Mouse (Mus musculus): ENCODE measurements at regions not wholly inside any gene's neighbourhood (a gene's known extent, or its start where the extent isn't known, plus 50 kb on each side); places are given as distances from the start of the nearest gene placed in this dataset.

- TF ChIP-seq CTCF (IDR thresholded peaks at IDR 0.05; ENCODE audit: insufficient read depth, low read length), result no peak
- TF ChIP-seq POLR2A (IDR thresholded peaks at IDR 0.05; ENCODE audit: borderline replicate concordance, extremely low read depth, low read depth, low read length), result no peak
Measured at GRCm38 (mm10) chr3:83586551-83586950, 179.6 kb upstream of the Sfrp2 start.
